Mouse (Mus musculus): ENCODE results near the gene Cox10. TPM values are rescaled to one million over a fixed set of nuclear protein-coding genes. Genes with fewer than 3 reads are reported as not detected.

Gene Cox10
- total RNA-seq, 2 experiments from 2014 or later = 7.8 to 8.3 TPM

GRCm38 (mm10) chr11:64051195-64051968, 27.9 kb downstream of the Cox10 start:
- no peak for ATAC-seq (ENCODE audit: poor library complexity, severe bottlenecking)

- no peak for ATAC-seq (ENCODE audit: poor library complexity, severe bottlenecking)
Observed at GRCm38 (mm10) chr11:64047432-64047831, 31.8 kb downstream of the Cox10 start.

GRCm38 (mm10) chr11:64045041-64045440, 34.2 kb downstream of the Cox10 start:
- ATAC-seq (ENCODE audit: poor library complexity, severe bottlenecking) = no peak

GRCm38 (mm10) chr11:64044024-64044423, 35.2 kb downstream of the Cox10 start:
- no peak for ATAC-seq (ENCODE audit: poor library complexity, severe bottlenecking)

- no peak for ATAC-seq (ENCODE audit: poor library complexity, severe bottlenecking)
Observed at GRCm38 (mm10) chr11:64041281-64041680, 38.0 kb downstream of the Cox10 start.

- no peak for ATAC-seq (ENCODE audit: poor library complexity, severe bottlenecking)
Observed at GRCm38 (mm10) chr11:64039600-64039999, 39.7 kb downstream of the Cox10 start.

- peak; percentile 27; the same call in 1 of the 2 replicates for ATAC-seq (ENCODE audit: poor library complexity, severe bottlenecking)
Observed at GRCm38 (mm10) chr11:64037471-64038125, 41.7 kb downstream of the Cox10 start.

GRCm38 (mm10) chr11:64036306-64036705, 43.0 kb downstream of the Cox10 start:
- ATAC-seq (ENCODE audit: poor library complexity, severe bottlenecking) = no peak

GRCm38 (mm10) chr11:64035709-64036108, 43.6 kb downstream of the Cox10 start:
- no peak for ATAC-seq (ENCODE audit: poor library complexity, severe bottlenecking)

GRCm38 (mm10) chr11:64034686-64035085, 44.6 kb downstream of the Cox10 start:
- no peak for ATAC-seq (ENCODE audit: poor library complexity, severe bottlenecking)

- no peak for ATAC-seq (ENCODE audit: poor library complexity, severe bottlenecking)
Observed at GRCm38 (mm10) chr11:64027423-64027822, 51.8 kb downstream of the Cox10 start.

GRCm38 (mm10) chr11:64025843-64026242, 53.4 kb downstream of the Cox10 start:
- ATAC-seq (ENCODE audit: poor library complexity, severe bottlenecking) = no peak

- ATAC-seq (ENCODE audit: poor library complexity, severe bottlenecking) = no peak
Observed at GRCm38 (mm10) chr11:64024575-64024974, 54.7 kb downstream of the Cox10 start.

GRCm38 (mm10) chr11:64023380-64023981, 55.8 kb downstream of the Cox10 start:
- no peak for ATAC-seq (ENCODE audit: poor library complexity, severe bottlenecking)

- ATAC-seq (ENCODE audit: poor library complexity, severe bottlenecking) = no peak
Observed at GRCm38 (mm10) chr11:64022403-64023047, 56.7 kb downstream of the Cox10 start.

- no peak for ATAC-seq (ENCODE audit: poor library complexity, severe bottlenecking)
Observed at GRCm38 (mm10) chr11:64019235-64019634, 60.0 kb downstream of the Cox10 start.

- no peak for ATAC-seq (ENCODE audit: poor library complexity, severe bottlenecking)
Observed at GRCm38 (mm10) chr11:64018165-64018564, 61.1 kb downstream of the Cox10 start.

GRCm38 (mm10) chr11:64015309-64015708, 64.0 kb downstream of the Cox10 start:
- ATAC-seq (ENCODE audit: poor library complexity, severe bottlenecking) = no peak

GRCm38 (mm10) chr11:64010724-64011496, 68.4 kb downstream of the Cox10 start:
- ATAC-seq (ENCODE audit: poor library complexity, severe bottlenecking) = 0 out of 2 replicates have a peak, but pooled peaks have one; percentile 18

- no peak for ATAC-seq (ENCODE audit: poor library complexity, severe bottlenecking)
Observed at GRCm38 (mm10) chr11:64004152-64004551, 75.1 kb downstream of the Cox10 start.

- ATAC-seq (ENCODE audit: poor library complexity, severe bottlenecking) = no peak
Observed at GRCm38 (mm10) chr11:64003484-64003883, 75.8 kb downstream of the Cox10 start.

Measured in megakaryocyte, adult 5-6 weeks (primary cell).